Mouse (Mus musculus): ENCODE measurements around the gene Cd84. TPM values are rescaled to one million over a fixed set of nuclear protein-coding genes. Genes with fewer than 3 reads are reported as not detected.

Gene Cd84
- polyA plus RNA-seq, 1 experiment from 2014 or later, result 2.0 TPM

Other genes starting within 250 kb of the Cd84 start
- 0.73 TPM in 2 replicates for gene Ly9, start 232.3 kb upstream of the Cd84 start, polyA plus RNA-seq (2015; fragmentation: Nextera tagmentation; extraction: Ambion mirVana)
- 0.13 and 0.20 TPM in 2 replicates for gene Slamf7, start 186.7 kb upstream of the Cd84 start, polyA plus RNA-seq (2015; fragmentation: Nextera tagmentation; extraction: Ambion mirVana)
- 4.8 and 5.2 TPM in 2 replicates for gene Cd48, start 157.7 kb upstream of the Cd84 start, polyA plus RNA-seq (2015; fragmentation: Nextera tagmentation; extraction: Ambion mirVana)
- 0.07 and 0.19 TPM in 2 replicates for gene Slamf1, start 72.6 kb upstream of the Cd84 start, polyA plus RNA-seq (2015; fragmentation: Nextera tagmentation; extraction: Ambion mirVana)
- gene Gm10521, start 56.0 kb downstream of the Cd84 start, polyA plus RNA-seq (2015; fragmentation: Nextera tagmentation; extraction: Ambion mirVana), result not detected in 2 replicates
- gene Slamf6, start 77.8 kb downstream of the Cd84 start, polyA plus RNA-seq (2015; fragmentation: Nextera tagmentation; extraction: Ambion mirVana), result 0.27 TPM in 1 of 2 replicates, not detected in the other
- gene Vangl2, start 188.7 kb downstream of the Cd84 start, polyA plus RNA-seq (2015; fragmentation: Nextera tagmentation; extraction: Ambion mirVana), result 14.3 and 15.7 TPM in 2 replicates
- gene Nhlh1, start 217.9 kb downstream of the Cd84 start, polyA plus RNA-seq (2015; fragmentation: Nextera tagmentation; extraction: Ambion mirVana), result 0.05 TPM in 1 of 2 replicates, not detected in the other
- 271 and 272 TPM in 2 replicates for gene Copa, start 242.8 kb downstream of the Cd84 start, polyA plus RNA-seq (2015; fragmentation: Nextera tagmentation; extraction: Ambion mirVana)
- 107 and 119 TPM in 2 replicates for gene Ncstn, start 243.1 kb downstream of the Cd84 start, polyA plus RNA-seq (2015; fragmentation: Nextera tagmentation; extraction: Ambion mirVana)

All from limb, embryonic 15.5 days (tissue).